Mouse (Mus musculus): ENCODE measurements around the gene Thada. TPM values are rescaled to one million over a fixed set of nuclear protein-coding genes. Genes with fewer than 3 reads are reported as not detected.
A peak's percentile ranks its signal among the peaks of the same experiment; 100 is the strongest.

The Thada gene
- total RNA-seq, 2 experiments from 2014 or later = 12.2 to 15.7 TPM

GRCm38 (mm10) chr17:84177481-84177880 lies 288.5 kb downstream of the Thada start:
- DNase-seq (ENCODE audit: extremely low spot score in 1 of 2, low spot score in 1 of 2) = no peak

GRCm38 (mm10) chr17:84176446-84176845 lies 289.6 kb downstream of the Thada start:
- peak in 1 of 2 experiments; percentile 0 for DNase-seq (ENCODE audit: extremely low spot score in 1 of 2, low spot score in 1 of 2)

GRCm38 (mm10) chr17:84175196-84175595 lies 290.8 kb downstream of the Thada start:
- no peak for DNase-seq (ENCODE audit: extremely low spot score in 1 of 2, low spot score in 1 of 2)

- DNase-seq (ENCODE audit: extremely low spot score in 1 of 2, low spot score in 1 of 2) = no peak
Observed at GRCm38 (mm10) chr17:84167377-84167776, 298.6 kb downstream of the Thada start.

GRCm38 (mm10) chr17:84166135-84166860 lies 299.7 kb downstream of the Thada start:
- DNase-seq (ENCODE audit: extremely low spot score in 1 of 2, low spot score in 1 of 2) = no peak

- no peak for DNase-seq (ENCODE audit: extremely low spot score in 1 of 2, low spot score in 1 of 2)
Observed at GRCm38 (mm10) chr17:84165735-84166134, 300.3 kb downstream of the Thada start.

GRCm38 (mm10) chr17:84164146-84164545 lies 301.9 kb downstream of the Thada start:
- DNase-seq (ENCODE audit: extremely low spot score in 1 of 2, low spot score in 1 of 2) = peak in 1 of 2 experiments; percentile 0

- no peak for DNase-seq (ENCODE audit: extremely low spot score in 1 of 2, low spot score in 1 of 2)
Observed at GRCm38 (mm10) chr17:84163066-84163785, 302.8 kb downstream of the Thada start.

- no peak for DNase-seq (ENCODE audit: extremely low spot score in 1 of 2, low spot score in 1 of 2)
Observed at GRCm38 (mm10) chr17:84162211-84162760, 303.7 kb downstream of the Thada start.

GRCm38 (mm10) chr17:84161231-84161854 lies 304.7 kb downstream of the Thada start:
- no peak for DNase-seq (ENCODE audit: extremely low spot score in 1 of 2, low spot score in 1 of 2)

GRCm38 (mm10) chr17:84158891-84159290 lies 307.1 kb downstream of the Thada start:
- DNase-seq (ENCODE audit: extremely low spot score in 1 of 2, low spot score in 1 of 2) = no peak

GRCm38 (mm10) chr17:84158461-84158795 lies 307.6 kb downstream of the Thada start:
- DNase-seq (ENCODE audit: extremely low spot score in 1 of 2, low spot score in 1 of 2) = no peak

- DNase-seq (ENCODE audit: extremely low spot score in 1 of 2, low spot score in 1 of 2) = no peak
Observed at GRCm38 (mm10) chr17:84157743-84158460, 308.1 kb downstream of the Thada start.

GRCm38 (mm10) chr17:84156748-84157742 lies 309.0 kb downstream of the Thada start:
- DNase-seq (ENCODE audit: extremely low spot score in 1 of 2, low spot score in 1 of 2) = no peak

GRCm38 (mm10) chr17:84156227-84156573 lies 309.8 kb downstream of the Thada start:
- DNase-seq (ENCODE audit: extremely low spot score in 1 of 2, low spot score in 1 of 2) = no peak

GRCm38 (mm10) chr17:84155516-84156226 lies 310.3 kb downstream of the Thada start:
- DNase-seq (ENCODE audit: extremely low spot score in 1 of 2, low spot score in 1 of 2) = no peak

GRCm38 (mm10) chr17:84155029-84155338 lies 311.0 kb downstream of the Thada start:
- no peak for DNase-seq (ENCODE audit: extremely low spot score in 1 of 2, low spot score in 1 of 2)

- DNase-seq (ENCODE audit: extremely low spot score in 1 of 2, low spot score in 1 of 2) = no peak
Observed at GRCm38 (mm10) chr17:84154302-84155028, 311.5 kb downstream of the Thada start.
